Mouse (Mus musculus) intestine, embryonic 16.5 days (tissue): Measurements from ENCODE around the gene Bag2. TPM values are rescaled to one million over a fixed set of nuclear protein-coding genes. Genes with fewer than 3 reads are reported as not detected.
"Not testable (repeated sequence)": the region's sequence is repeated elsewhere in the genome, so short reads cannot be mapped to it uniquely, and the experiment has no call there.

Source experiments
- ATAC-seq: fragments of 200-750 bp; cut with Nextera tagmentation; 2 replicates; pipeline ENCODE4 v1.8.0; 2017; ENCODE audit warnings: moderate TSS enrichment, moderate library complexity
- H3K27ac ChIP-seq: fragments of 300-500 bp; sonication (generic); 2 replicates; pipeline ENCODE4 v1.5.1; 2014; ENCODE audit warnings: mild to moderate bottlenecking, low read length
- H3K27me3 ChIP-seq: fragments of 300-500 bp; sonication (generic); replicated peaks from 2 replicates; pipeline ENCODE4 v1.6.1; 2014; ENCODE audit warnings: low read length, control low read depth, mixed read lengths; ENCODE audit not compliant: control insufficient read depth, insufficient read depth
- H3K36me3 ChIP-seq: fragments of 300-500 bp; sonication (generic); 2 replicates; pipeline ENCODE4 v1.6.1; 2014; ENCODE audit warnings: low read length, control low read depth; ENCODE audit not compliant: control insufficient read depth, insufficient read depth
- H3K4me1 ChIP-seq: fragments of 300-500 bp; sonication (generic); 2 replicates; pipeline ENCODE4 v1.6.1; 2014; ENCODE audit warnings: low read length, control low read depth, mixed read lengths; ENCODE audit not compliant: control insufficient read depth, insufficient read depth
- H3K4me2 ChIP-seq: fragments of 300-500 bp; sonication (generic); 2 replicates; pipeline ENCODE4 v1.6.1; 2014; ENCODE audit warnings: low read depth, low read length, control low read depth
- H3K4me3 ChIP-seq: fragments of 300-500 bp; sonication (generic); 2 replicates; pipeline ENCODE4 v1.5.1; 2014; ENCODE audit warnings: mild to moderate bottlenecking, low read length
- H3K9ac ChIP-seq: fragments of 300-500 bp; sonication (generic); 2 replicates; pipeline ENCODE4 v1.6.1; 2014; ENCODE audit warnings: low read depth, low read length
- H3K9me3 ChIP-seq: fragments of 300-500 bp; sonication (generic); 2 replicates; pipeline ENCODE4 v1.6.1; 2016; ENCODE audit warnings: low read length, control low read depth; ENCODE audit not compliant: control insufficient read depth
- WGBS: fragments of 180-500 bp; shearing (Covaris S2); extraction: QIAGEN DNeasy Blood & Tissue Kit; methylation state at CpG from one replicate; pipeline ENCODE4 v1.1.7; 2014; 5-methylcytosine and 5-hydroxymethylcytosine counted together
- polyA plus RNA-seq: library from polyadenylated mRNA; unstranded; fragments of >200 nt; fragmentation: Nextera tagmentation; extraction: Ambion mirVana; gene quantifications from 2 replicates; pipeline ENCODE4 v1.2.1, GENCODE M21; 2015

Gene Bag2
- polyA plus RNA-seq, 1 experiment from 2014 or later: 56.6 TPM

DNA sequence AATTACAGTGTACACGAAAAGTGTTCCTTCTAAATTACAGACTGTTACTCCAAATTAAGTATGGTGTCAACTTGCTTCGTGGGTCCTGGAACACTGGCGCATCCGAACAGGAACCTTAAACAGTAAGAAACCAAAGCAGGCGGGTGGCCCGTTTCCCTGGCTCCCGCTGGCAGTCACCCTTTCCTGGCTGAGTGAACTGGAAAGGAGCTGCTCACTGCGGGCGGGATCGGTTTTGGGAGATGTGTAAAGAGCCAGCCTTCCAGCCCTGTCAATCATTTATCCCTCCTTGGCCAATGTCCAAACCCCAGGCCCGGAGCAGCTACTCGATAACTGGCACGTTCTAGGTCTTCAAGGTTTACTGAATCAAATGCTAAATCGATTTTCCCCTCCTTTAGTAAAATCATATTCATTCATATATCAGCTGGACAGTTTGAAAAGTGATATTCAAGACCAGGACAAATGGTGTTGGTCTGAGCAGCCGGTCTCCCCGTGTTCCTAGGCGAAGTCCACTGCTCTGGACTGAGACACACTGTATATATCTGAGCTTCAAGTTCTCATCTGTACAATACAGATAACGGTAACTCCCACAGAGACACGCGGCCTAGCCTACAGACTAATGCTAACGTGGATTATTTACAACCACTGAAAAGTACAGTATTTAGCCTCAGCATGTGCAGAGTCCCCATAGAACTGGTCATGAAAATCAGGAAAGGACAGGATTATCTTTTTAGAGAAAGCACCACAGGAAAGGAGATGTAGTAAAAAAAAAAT is 2.4 kb downstream of the Bag2 start:
- no peaks in the 10 kb centered on the region for H3K9me3 ChIP-seq
- peaks cover 9% of the 10 kb centered on the region; the same call in 1 of the 2 replicates for H3K4me1 ChIP-seq
- WGBS: 74% methylated on average over 21 of the region's 21 CpGs
- H3K9ac ChIP-seq: no peak overlapping the region
- 0 out of 2 replicates have a peak overlapping the region, but pooled peaks have one; percentile 8 for H3K4me2 ChIP-seq
- no peak overlapping the region for H3K4me3 ChIP-seq
- H3K36me3 ChIP-seq: no peaks in the 10 kb centered on the region
- no peaks in the 10 kb centered on the region for H3K27me3 ChIP-seq
- H3K27ac ChIP-seq: no peak overlapping the region
- ATAC-seq: peak; percentile 39

DNA sequence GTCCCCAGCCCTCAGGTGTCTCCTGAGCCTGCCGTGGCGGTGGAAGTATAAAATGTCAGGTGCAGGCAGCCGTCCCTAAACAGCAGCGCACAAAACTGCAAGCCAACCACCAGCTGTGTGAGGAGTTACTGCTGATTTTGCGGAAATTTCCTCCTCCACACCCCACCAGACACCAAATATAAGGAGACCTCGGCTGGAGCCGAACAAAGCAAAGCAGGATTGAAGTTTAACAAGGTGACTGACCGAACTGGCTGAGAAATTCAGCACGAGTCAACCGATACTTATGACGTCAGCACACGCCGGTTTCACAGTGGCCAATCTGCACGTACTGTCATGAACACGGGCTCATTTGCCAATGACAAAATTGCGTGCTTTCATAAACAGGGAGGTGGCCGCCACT is 3.5 kb downstream of the Bag2 start:
- H3K36me3 ChIP-seq: 0 out of 2 replicates have a peak, but pooled peaks cover 2% of the 10 kb centered on the region
- no peak overlapping the region for H3K4me2 ChIP-seq
- 83% methylated on average over 17 of the region's 17 CpGs for WGBS
- H3K4me3 ChIP-seq: no peak overlapping the region
- H3K27ac ChIP-seq: no peak overlapping the region
- no peak for ATAC-seq
- no peak overlapping the region for H3K9ac ChIP-seq
- no peaks in the 10 kb centered on the region for H3K27me3 ChIP-seq
- H3K9me3 ChIP-seq: no peaks in the 10 kb centered on the region
- H3K4me1 ChIP-seq: peaks cover 9% of the 10 kb centered on the region; the same call in 1 of the 2 replicates

DNA sequence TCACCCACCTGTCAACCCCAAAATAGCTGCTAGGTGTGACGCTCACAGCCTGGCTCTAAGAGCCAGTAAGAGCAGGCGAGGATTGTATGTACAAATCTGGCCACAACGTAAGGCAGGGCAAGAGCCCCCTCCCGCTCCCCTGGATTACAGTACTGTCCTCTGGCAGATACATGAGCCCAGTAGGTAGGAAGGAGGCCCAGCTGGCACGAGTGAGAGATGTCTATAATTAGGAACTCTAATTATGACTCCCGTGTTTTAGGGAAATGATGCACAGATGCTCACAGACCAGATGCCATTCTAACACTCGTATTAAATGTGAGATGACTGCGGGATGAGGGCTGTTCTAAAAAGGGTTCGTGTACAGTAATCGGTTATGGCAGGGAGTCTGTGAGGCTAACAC is 6.3 kb downstream of the Bag2 start:
- Histone ChIP-seq H3K4me1 (peaks cover 8% of the 10 kb centered on the region; the same call in 1 of the 2 replicates), H3K4me3 (no peak overlapping the region), H3K27ac (no peak overlapping the region), H3K9me3 (no peaks in the 10 kb centered on the region), H3K9ac (no peak overlapping the region), H3K27me3 (no peaks in the 10 kb centered on the region), H3K4me2 (no peak overlapping the region), H3K36me3 (peaks cover 5% of the 10 kb centered on the region; the same call in 1 of the 2 replicates)
- no peak for ATAC-seq
- WGBS: 89% methylated on average over 10 of the region's 10 CpGs

DNA sequence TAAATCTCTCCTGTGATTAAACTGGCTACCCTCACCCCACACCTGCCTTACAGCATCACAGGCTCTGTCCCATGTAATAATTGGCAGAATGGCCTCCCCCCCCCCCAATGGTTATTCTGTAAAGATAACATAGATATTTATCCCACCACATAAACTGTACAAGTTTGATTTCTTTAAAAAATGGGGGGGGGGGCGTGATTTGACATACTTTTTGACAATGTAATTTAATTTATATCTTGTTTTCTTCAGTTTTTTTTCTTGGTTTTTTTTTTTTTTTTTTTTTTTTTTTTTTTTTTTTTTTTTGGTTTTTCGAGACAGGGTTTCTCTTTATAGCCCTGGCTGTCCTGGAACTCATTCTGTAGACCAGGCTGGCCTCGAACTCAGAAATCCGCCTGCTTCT is 7.9 kb downstream of the Bag2 start:
- H3K9me3 ChIP-seq, ATAC-seq, H3K27ac ChIP-seq, H3K4me3 ChIP-seq, H3K27me3 ChIP-seq, H3K4me2 ChIP-seq, H3K4me1 ChIP-seq, H3K9ac ChIP-seq: not testable (repeated sequence)
- peaks cover 12% of the 10 kb centered on the region; the same call in 1 of the 2 replicates for H3K36me3 ChIP-seq
- WGBS: 96% methylated on average over 3 of the region's 4 CpGs

DNA sequence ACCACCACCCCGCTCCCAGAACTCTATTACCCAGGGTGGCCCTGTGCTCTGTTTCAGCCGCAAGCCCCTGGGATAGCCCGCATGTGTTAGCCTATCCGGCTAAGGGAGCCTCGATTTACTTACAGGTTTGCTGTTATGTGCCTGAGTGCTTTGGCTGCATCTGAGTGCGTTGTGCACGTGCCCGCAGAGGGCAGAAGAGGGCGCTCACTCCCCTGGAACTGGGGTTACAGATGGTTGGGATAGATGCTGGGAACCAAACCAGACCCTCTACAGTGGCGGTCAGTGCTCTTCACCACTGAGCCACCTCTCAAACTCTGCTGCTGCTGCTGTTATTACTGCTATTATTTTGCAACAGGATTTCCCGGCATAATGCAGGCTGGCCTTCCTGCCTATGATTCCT is 8.5 kb downstream of the Bag2 start:
- no peak for ATAC-seq
- no peak overlapping the region for H3K27ac ChIP-seq
- H3K4me3 ChIP-seq: no peak overlapping the region
- no peak overlapping the region for H3K9ac ChIP-seq
- 94% methylated on average over 11 of the region's 11 CpGs for WGBS
- peaks cover 2% of the 10 kb centered on the region; the same call in 1 of the 2 replicates for H3K4me1 ChIP-seq
- no peak overlapping the region for H3K4me2 ChIP-seq
- peaks cover 14% of the 10 kb centered on the region; the same call in 1 of the 2 replicates for H3K36me3 ChIP-seq
- no peaks in the 10 kb centered on the region for H3K27me3 ChIP-seq
- no peaks in the 10 kb centered on the region for H3K9me3 ChIP-seq

DNA sequence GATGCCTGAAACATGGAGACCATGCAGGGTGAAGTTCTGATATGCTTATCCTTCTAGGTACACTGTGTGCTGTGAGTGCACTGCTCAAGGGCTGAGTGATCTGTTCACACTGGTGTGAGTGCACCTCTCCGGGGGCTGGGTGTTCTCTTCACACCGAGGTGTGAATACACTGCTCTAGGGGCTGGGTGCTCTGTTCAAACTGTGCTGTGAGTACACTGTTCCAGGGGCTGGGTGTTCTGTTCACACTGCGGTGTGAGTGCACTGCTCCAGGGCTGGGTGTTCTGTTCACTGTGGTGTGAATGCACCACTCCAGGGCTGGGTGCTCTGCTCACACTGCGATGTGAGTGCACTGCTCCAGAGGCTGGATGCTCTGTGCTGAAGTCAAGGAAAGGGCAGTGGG is 11.7 kb downstream of the Bag2 start:
- Histone ChIP-seq H3K9ac (no peak overlapping the region), H3K36me3 (peaks cover 15% of the 10 kb centered on the region; the same call in 1 of the 2 replicates), H3K9me3 (no peaks in the 10 kb centered on the region), H3K27ac (no peak overlapping the region), H3K4me2 (no peak overlapping the region), H3K27me3 (no peaks in the 10 kb centered on the region), H3K4me1 (no peaks in the 10 kb centered on the region), H3K4me3 (no peak overlapping the region)
- 89% methylated on average over 4 of the region's 4 CpGs for WGBS
- ATAC-seq: no peak

DNA sequence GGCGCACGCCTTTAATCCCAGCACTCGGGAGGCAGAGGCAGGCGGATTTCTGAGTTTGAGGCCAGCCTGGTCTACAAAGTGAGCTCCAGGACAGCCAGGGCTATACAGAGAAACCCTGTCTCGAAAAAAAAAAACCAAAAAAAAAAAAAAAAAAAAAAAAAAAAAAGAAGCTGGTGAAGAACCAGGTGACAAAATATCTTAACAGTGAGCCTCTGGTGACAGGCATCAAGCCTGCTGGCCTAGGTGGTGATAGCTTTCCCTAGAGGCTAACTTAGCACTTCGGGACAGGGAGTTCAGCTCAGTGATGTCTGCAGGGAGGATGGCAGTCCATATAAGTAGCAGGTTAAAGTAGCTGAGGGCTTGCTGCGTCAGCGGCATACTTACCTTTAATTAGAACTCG is 12.8 kb downstream of the Bag2 start:
- not testable (repeated sequence) for H3K27me3 ChIP-seq, H3K4me2 ChIP-seq, H3K4me1 ChIP-seq, H3K27ac ChIP-seq, H3K4me3 ChIP-seq, H3K9ac ChIP-seq, ATAC-seq, H3K9me3 ChIP-seq
- peaks cover 15% of the 10 kb centered on the region; the same call in 1 of the 2 replicates for H3K36me3 ChIP-seq
- 92% methylated on average over 9 of the region's 9 CpGs for WGBS

DNA sequence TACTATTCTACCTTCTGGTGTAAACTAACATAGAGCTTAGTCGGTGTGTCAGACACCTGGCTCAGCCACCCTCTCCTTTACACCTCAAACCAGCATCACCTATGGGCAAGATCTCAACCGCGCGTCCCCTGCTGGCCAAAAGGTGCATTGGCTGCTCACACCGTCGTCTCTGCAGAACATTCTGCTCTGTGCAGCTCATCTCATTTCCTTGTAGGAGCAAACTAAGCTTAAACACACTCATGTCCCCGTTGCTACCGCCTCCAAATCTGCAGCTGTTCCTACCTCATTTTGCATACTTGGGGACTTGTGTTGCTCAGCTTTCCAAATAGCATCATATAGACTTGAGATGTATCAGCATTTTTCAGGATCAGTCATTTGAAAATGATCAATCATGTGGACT is 14.7 kb downstream of the Bag2 start:
- H3K36me3 ChIP-seq: peaks cover 10% of the 10 kb centered on the region; the same call in 1 of the 2 replicates
- H3K27ac ChIP-seq: no peak overlapping the region
- peak; percentile 56; the same call in 1 of the 2 replicates for ATAC-seq
- no peak overlapping the region for H3K4me3 ChIP-seq
- no peak overlapping the region for H3K9ac ChIP-seq
- WGBS: 23% methylated on average over 8 of the region's 8 CpGs
- no peaks in the 10 kb centered on the region for H3K9me3 ChIP-seq
- H3K4me2 ChIP-seq: no peak overlapping the region
- H3K4me1 ChIP-seq: no peaks in the 10 kb centered on the region
- no peaks in the 10 kb centered on the region for H3K27me3 ChIP-seq

DNA sequence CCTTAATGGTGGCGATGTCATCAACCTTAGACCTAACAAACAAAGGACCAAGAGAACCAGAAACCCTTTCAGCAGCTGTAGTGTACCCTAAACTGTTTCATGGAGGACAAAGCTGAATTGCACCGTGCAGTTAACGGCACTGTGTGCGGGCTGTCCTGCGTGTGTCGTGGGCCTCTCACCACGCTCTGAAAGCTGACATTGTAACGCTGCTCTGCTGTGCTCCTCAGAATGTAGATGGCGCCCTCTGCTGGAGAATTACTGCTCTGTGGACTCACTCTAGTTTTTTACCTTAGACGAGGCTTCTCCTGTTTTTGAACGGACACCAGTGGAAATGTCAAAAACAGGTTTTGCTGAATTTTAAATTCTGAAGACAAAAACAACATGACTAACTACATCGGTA is 18.3 kb downstream of the Bag2 start:
- ATAC-seq: peak; percentile 85
- no peaks in the 10 kb centered on the region for H3K27me3 ChIP-seq
- no peak overlapping the region for H3K27ac ChIP-seq
- 29% methylated on average over 12 of the region's 12 CpGs for WGBS
- H3K9me3 ChIP-seq: no peaks in the 10 kb centered on the region
- no peak overlapping the region for H3K4me3 ChIP-seq
- H3K36me3 ChIP-seq: peaks cover 10% of the 10 kb centered on the region
- no peaks in the 10 kb centered on the region for H3K4me1 ChIP-seq
- no peak overlapping the region for H3K4me2 ChIP-seq
- no peak overlapping the region for H3K9ac ChIP-seq
